Mouse (Mus musculus): Measurements from ENCODE around the gene Ulk3. TPM values are rescaled to one million over a fixed set of nuclear protein-coding genes. Genes with fewer than 3 reads are reported as not detected.
A peak's percentile ranks its signal among the peaks of the same experiment; 100 is the strongest.

Ulk3 gene
- polyA plus RNA-seq, 1 experiment, result 10.1 TPM

- no peak overlapping the region for H3K9ac ChIP-seq (ENCODE audit: low read depth, poor library complexity, severe bottlenecking)
Observed at GRCm38 (mm10) chr9:57597929-57598382, 8.7 kb downstream of the Ulk3 start.

GRCm38 (mm10) chr9:57598851-57599563, 9.8 kb downstream of the Ulk3 start:
- Histone ChIP-seq H3K27me3 (ENCODE audit: control insufficient read depth, insufficient read depth, low read length, poor library complexity, severe bottlenecking) (no peaks in the 10 kb centered on the region), H3K27ac (ENCODE audit: insufficient read depth, low read length) (no peak overlapping the region), H3K4me3 (ENCODE audit: low read depth, low read length) (no peak overlapping the region), H3K9me3 (replicated peaks; ENCODE audit: control insufficient read depth, insufficient read depth, low read length, poor library complexity, severe bottlenecking) (no peaks in the 10 kb centered on the region), H3K4me1 (ENCODE audit: control insufficient read depth, insufficient read depth, low read length) (peaks cover 5% of the 10 kb centered on the region), H3K9ac (ENCODE audit: low read depth, poor library complexity, severe bottlenecking) (no peak overlapping the region), H3K36me3 (ENCODE audit: control insufficient read depth, insufficient read depth, low read length, poor library complexity, severe bottlenecking) (no peaks in the 10 kb centered on the region)
- TF ChIP-seq EP300 (IDR thresholded peaks at IDR 0.05; ENCODE audit: insufficient read depth, low read depth, low read length) (no peak), CTCF (IDR thresholded peaks at IDR 0.05; ENCODE audit: low read depth, low read length) (no peak)

More at GRCm38 (mm10) chr9:57597929-57598382, 8.7 kb downstream of the Ulk3 start:
- Histone ChIP-seq H3K36me3 (ENCODE audit: control insufficient read depth, insufficient read depth, low read length, poor library complexity, severe bottlenecking) (no peaks in the 10 kb centered on the region), H3K27ac (ENCODE audit: insufficient read depth, low read length) (no peak overlapping the region), H3K27me3 (ENCODE audit: control insufficient read depth, insufficient read depth, low read length, poor library complexity, severe bottlenecking) (no peaks in the 10 kb centered on the region), H3K4me1 (ENCODE audit: control insufficient read depth, insufficient read depth, low read length) (peaks cover 5% of the 10 kb centered on the region), H3K9me3 (replicated peaks; ENCODE audit: control insufficient read depth, insufficient read depth, low read length, poor library complexity, severe bottlenecking) (no peaks in the 10 kb centered on the region), H3K4me3 (ENCODE audit: low read depth, low read length) (no peak overlapping the region)
- TF ChIP-seq POLR2A (IDR thresholded peaks at IDR 0.05; ENCODE audit: insufficient read depth, low read length) (no peak), CTCF (IDR thresholded peaks at IDR 0.05; ENCODE audit: low read depth, low read length) (no peak), EP300 (IDR thresholded peaks at IDR 0.05; ENCODE audit: insufficient read depth, low read depth, low read length) (no peak)

- Histone ChIP-seq H3K27me3 (ENCODE audit: control insufficient read depth, insufficient read depth, low read length, poor library complexity, severe bottlenecking) (no peaks in the 10 kb centered on the region), H3K9ac (ENCODE audit: low read depth, poor library complexity, severe bottlenecking) (no peak overlapping the region), H3K27ac (ENCODE audit: insufficient read depth, low read length) (no peak overlapping the region), H3K9me3 (replicated peaks; ENCODE audit: control insufficient read depth, insufficient read depth, low read length, poor library complexity, severe bottlenecking) (no peaks in the 10 kb centered on the region), H3K4me1 (ENCODE audit: control insufficient read depth, insufficient read depth, low read length) (peaks cover 5% of the 10 kb centered on the region), H3K4me3 (ENCODE audit: low read depth, low read length) (no peak overlapping the region), H3K36me3 (ENCODE audit: control insufficient read depth, insufficient read depth, low read length, poor library complexity, severe bottlenecking) (no peaks in the 10 kb centered on the region)
- no peak for TF ChIP-seq POLR2A (IDR thresholded peaks at IDR 0.05; ENCODE audit: insufficient read depth, low read length)
- TF ChIP-seq EP300 (IDR thresholded peaks at IDR 0.05; ENCODE audit: insufficient read depth, low read depth, low read length), result 0 out of 2 replicates have a peak, but pooled peaks have one; percentile 32
- TF ChIP-seq CTCF (IDR thresholded peaks at IDR 0.05; ENCODE audit: low read depth, low read length), result no peak
Observed at GRCm38 (mm10) chr9:57600620-57601352, 11.5 kb downstream of the Ulk3 start.

GRCm38 (mm10) chr9:57601353-57601706, 12.1 kb downstream of the Ulk3 start:
- H3K27ac ChIP-seq (ENCODE audit: insufficient read depth, low read length), result no peak overlapping the region
- peaks cover 5% of the 10 kb centered on the region for H3K4me1 ChIP-seq (ENCODE audit: control insufficient read depth, insufficient read depth, low read length)
- TF ChIP-seq CTCF (IDR thresholded peaks at IDR 0.05; ENCODE audit: low read depth, low read length) (no peak), EP300 (IDR thresholded peaks at IDR 0.05; ENCODE audit: insufficient read depth, low read depth, low read length) (no peak), POLR2A (IDR thresholded peaks at IDR 0.05; ENCODE audit: insufficient read depth, low read length) (no peak)
- H3K27me3 ChIP-seq (ENCODE audit: control insufficient read depth, insufficient read depth, low read length, poor library complexity, severe bottlenecking), result no peaks in the 10 kb centered on the region
- no peak overlapping the region for H3K4me3 ChIP-seq (ENCODE audit: low read depth, low read length)
- no peaks in the 10 kb centered on the region for H3K9me3 ChIP-seq (replicated peaks; ENCODE audit: control insufficient read depth, insufficient read depth, low read length, poor library complexity, severe bottlenecking)
- H3K36me3 ChIP-seq (ENCODE audit: control insufficient read depth, insufficient read depth, low read length, poor library complexity, severe bottlenecking), result no peaks in the 10 kb centered on the region
- no peak overlapping the region for H3K9ac ChIP-seq (ENCODE audit: low read depth, poor library complexity, severe bottlenecking)

- H3K27ac ChIP-seq (ENCODE audit: insufficient read depth, low read length), result no peak overlapping the region
- H3K36me3 ChIP-seq (ENCODE audit: control insufficient read depth, insufficient read depth, low read length, poor library complexity, severe bottlenecking), result no peaks in the 10 kb centered on the region
- no peaks in the 10 kb centered on the region for H3K27me3 ChIP-seq (ENCODE audit: control insufficient read depth, insufficient read depth, low read length, poor library complexity, severe bottlenecking)
- TF ChIP-seq CTCF (IDR thresholded peaks at IDR 0.05; ENCODE audit: low read depth, low read length) (no peak), POLR2A (IDR thresholded peaks at IDR 0.05; ENCODE audit: insufficient read depth, low read length) (no peak), EP300 (IDR thresholded peaks at IDR 0.05; ENCODE audit: insufficient read depth, low read depth, low read length) (no peak)
- H3K9me3 ChIP-seq (replicated peaks; ENCODE audit: control insufficient read depth, insufficient read depth, low read length, poor library complexity, severe bottlenecking), result no peaks in the 10 kb centered on the region
- H3K4me1 ChIP-seq (ENCODE audit: control insufficient read depth, insufficient read depth, low read length), result peaks cover 5% of the 10 kb centered on the region
- no peak overlapping the region for H3K9ac ChIP-seq (ENCODE audit: low read depth, poor library complexity, severe bottlenecking)
- no peak overlapping the region for H3K4me3 ChIP-seq (ENCODE audit: low read depth, low read length)
Observed at GRCm38 (mm10) chr9:57602098-57602497, 12.8 kb downstream of the Ulk3 start.

GRCm38 (mm10) chr9:57604875-57605274, 15.6 kb downstream of the Ulk3 start:
- TF ChIP-seq EP300 (IDR thresholded peaks at IDR 0.05; ENCODE audit: insufficient read depth, low read depth, low read length), result no peak
- no peak for TF ChIP-seq CTCF (IDR thresholded peaks at IDR 0.05; ENCODE audit: low read depth, low read length)
- TF ChIP-seq POLR2A (IDR thresholded peaks at IDR 0.05; ENCODE audit: insufficient read depth, low read length), result no peak
- peaks cover 2% of the 10 kb centered on the region for H3K4me1 ChIP-seq (ENCODE audit: control insufficient read depth, insufficient read depth, low read length)

More at GRCm38 (mm10) chr9:57604875-57605274, 15.6 kb downstream of the Ulk3 start:
- Histone ChIP-seq H3K36me3 (ENCODE audit: control insufficient read depth, insufficient read depth, low read length, poor library complexity, severe bottlenecking) (no peaks in the 10 kb centered on the region), H3K4me3 (ENCODE audit: low read depth, low read length) (no peak overlapping the region), H3K9ac (ENCODE audit: low read depth, poor library complexity, severe bottlenecking) (no peak overlapping the region), H3K9me3 (replicated peaks; ENCODE audit: control insufficient read depth, insufficient read depth, low read length, poor library complexity, severe bottlenecking) (no peaks in the 10 kb centered on the region), H3K27ac (ENCODE audit: insufficient read depth, low read length) (no peak overlapping the region), H3K27me3 (ENCODE audit: control insufficient read depth, insufficient read depth, low read length, poor library complexity, severe bottlenecking) (no peaks in the 10 kb centered on the region)
